Comparison of ENCODE assay signal across 11 mouse cellular contexts in genomic region chr16:13486571-13486970, GRCm38 (mm10).
DNase-seq lines count a peak whose midpoint lies in the region; ATAC-seq lines count a peak whose summit lies in the region.
"Had no signal": no experiment of that assay in that cellular context is flagged by ENCODE, and none has a peak within 500 bp of the region (broad histone marks: within the 10 kb centered on the region; RNA-seq: fewer than 3 reads in every experiment).

No protein-coding gene starts in this region.

- ATAC-seq in monocyte, adult 5-6 weeks (replicated peaks; ENCODE audit: insufficient number of reproducible peaks, low FRiP score, low TSS enrichment, poor library complexity, severe bottlenecking) = no peak
- ATAC-seq: liver, embryonic 12.5 days; midbrain, embryonic 13.5 days had no signal

- intact Hi-C loops in left cerebral cortex, postnatal 4 days (cut with DNase I) = no loop called here
- intact Hi-C loops in left cerebral cortex, postnatal 36 days (cut with DNase I) = no loop called here

- peak; percentile 10 for DNase-seq in cerebellum, adult 9-11 months
- DNase-seq in cerebellum, postnatal 36 days = no peak
- peak; percentile 34 for DNase-seq in left cerebral cortex, postnatal 4 days
- DNase-seq in left cerebral cortex, postnatal 36 days (ENCODE audit: low spot score in 2 of 2) = no peak
- DNase-seq in right cerebral cortex, postnatal 14 days = peak; percentile 28
- no peak for DNase-seq in right cerebral cortex, postnatal 36 days (ENCODE audit: low spot score in 2 of 2)
- DNase-seq in layer of hippocampus, postnatal 36 days = peak; percentile 23 to 33
- DNase-seq: lung, postnatal 4 days had no signal

Comparison
In these comparisons a context has a peak if more than half of its experiments do, and no peak if none do; other contexts are left out.
1. DNase-seq: peak in cerebellum, adult 9-11 months (single experiment), left cerebral cortex, postnatal 4 days (single experiment), right cerebral cortex, postnatal 14 days (single experiment) and layer of hippocampus, postnatal 36 days (2 of 2); none in cerebellum, postnatal 36 days (0 of 2), left cerebral cortex, postnatal 36 days (0 of 2) and right cerebral cortex, postnatal 36 days (0 of 2).